Mouse (Mus musculus) cerebellum, adult 2 months (tissue): ENCODE measurements around the gene Dyrk3. TPM values are rescaled to one million over a fixed set of nuclear protein-coding genes. Genes with fewer than 3 reads are reported as not detected.
A peak's percentile ranks its signal among the peaks of the same experiment; 100 is the strongest.

ENCODE experiments used
- DNase-seq, 2 experiments: peaks; one replicate each; pipeline ENCODE4 v3.0.0; 2021
- H3K27ac ChIP-seq: fragments of 200-500 bp; 2 replicates; pipeline ENCODE4 v1.5.1; 2012; ENCODE audit warnings: low read length, control low read depth, inconsistent platforms; ENCODE audit not compliant: insufficient read depth
- H3K27me3 ChIP-seq: fragments of 200-500 bp; 2 replicates; pipeline ENCODE4 v1.6.1; 2012; ENCODE audit warnings: inconsistent platforms, mild to moderate bottlenecking, low read length, moderate library complexity; ENCODE audit not compliant: control insufficient read depth, insufficient read depth
- H3K4me1 ChIP-seq: fragments of 200-500 bp; 2 replicates; pipeline ENCODE4 v1.6.1; 2011; ENCODE audit warnings: low read length; ENCODE audit not compliant: control insufficient read depth, insufficient read depth
- H3K4me3 ChIP-seq: fragments of 200-500 bp; replicated peaks from 2 replicates; pipeline ENCODE3; 2011; ENCODE audit warnings: mild to moderate bottlenecking, low read depth, low read length, control low read depth; ENCODE audit not compliant: insufficient read depth
- CTCF ChIP-seq: fragments of 200-500 bp; IDR thresholded peaks from 2 replicates; pipeline ENCODE4 v1.5.1; 2011; ENCODE audit warnings: low read depth, mild to moderate bottlenecking, control low read depth, low read length, moderate library complexity, borderline replicate concordance; ENCODE audit not compliant: insufficient read depth
- POLR2A ChIP-seq: fragments of 200-500 bp; IDR thresholded peaks from 2 replicates; pipeline ENCODE4 v1.6.1; 2011; ENCODE audit warnings: low read length, control low read depth, borderline replicate concordance; ENCODE audit not compliant: insufficient read depth
- WGBS: fragments of 180-500 bp; shearing (Covaris S2); methylation state at CpG from one replicate; pipeline ENCODE4 v1.1.7; 2018; 5-methylcytosine and 5-hydroxymethylcytosine counted together
- polyA plus RNA-seq: library from polyadenylated mRNA; depleted of rRNA; stranded (reverse); fragments of >200 nt; gene quantifications from 2 replicates; pipeline ENCODE4 v1.2.3, GENCODE M21; 2012; rRNA removed

Dyrk3 gene
- polyA plus RNA-seq, 1 experiment, result 2.9 TPM

DNA sequence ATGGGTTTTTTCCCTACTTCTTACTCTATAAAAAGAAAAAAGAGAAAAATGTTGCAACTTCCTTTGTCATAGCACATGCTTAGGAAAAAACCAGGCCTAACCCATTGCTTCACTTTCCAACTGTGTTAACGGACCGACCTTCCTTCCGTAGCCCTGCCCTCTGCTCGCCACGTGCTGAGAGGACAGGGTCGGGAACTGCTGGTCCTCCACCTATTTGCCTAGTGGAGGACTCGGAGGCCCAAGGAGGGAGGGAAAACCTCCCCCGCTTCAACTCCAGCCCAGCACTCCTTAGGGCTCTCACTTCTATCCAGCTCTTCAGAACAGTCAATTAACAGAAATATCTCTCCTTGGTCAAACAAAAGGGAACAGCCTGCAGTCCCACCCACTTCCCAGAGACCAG lies 53.9 kb downstream of the Dyrk3 start:
- peaks cover 8% of the 10 kb centered on the region for H3K4me1 ChIP-seq
- H3K4me3 ChIP-seq, result no peak overlapping the region
- H3K27ac ChIP-seq, result no peak overlapping the region
- DNase-seq, result no peak
- TF ChIP-seq CTCF (no peak), POLR2A (no peak)
- no peaks in the 10 kb centered on the region; the same call in 1 of the 2 replicates for H3K27me3 ChIP-seq
- WGBS, result 72% methylated on average over 8 of the region's 8 CpGs

DNA sequence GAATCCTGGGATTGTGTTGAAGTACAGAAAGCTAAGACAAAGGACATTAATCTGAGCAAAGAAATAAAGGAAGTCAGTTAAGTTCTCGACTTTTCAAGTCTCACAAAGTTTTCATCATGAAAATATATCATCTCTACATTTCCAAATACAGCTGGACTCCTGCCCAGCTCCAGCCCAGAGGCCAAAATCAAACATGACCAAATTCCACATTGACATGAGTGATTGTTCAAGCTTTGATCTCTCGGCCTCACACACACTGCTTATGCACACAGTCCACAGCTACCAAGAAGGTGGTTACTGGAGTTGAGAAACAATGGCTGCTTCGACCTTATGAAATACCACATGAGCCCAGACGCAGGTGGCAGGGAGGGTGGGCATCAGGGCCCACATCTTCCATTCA lies 54.5 kb downstream of the Dyrk3 start:
- no peaks in the 10 kb centered on the region; the same call in 1 of the 2 replicates for H3K27me3 ChIP-seq
- TF ChIP-seq POLR2A (no peak), CTCF (no peak)
- no peak for DNase-seq
- H3K4me3 ChIP-seq, result no peak overlapping the region
- no peak overlapping the region for H3K27ac ChIP-seq
- 76% methylated on average over 4 of the region's 4 CpGs for WGBS
- H3K4me1 ChIP-seq, result peaks cover 13% of the 10 kb centered on the region

DNA sequence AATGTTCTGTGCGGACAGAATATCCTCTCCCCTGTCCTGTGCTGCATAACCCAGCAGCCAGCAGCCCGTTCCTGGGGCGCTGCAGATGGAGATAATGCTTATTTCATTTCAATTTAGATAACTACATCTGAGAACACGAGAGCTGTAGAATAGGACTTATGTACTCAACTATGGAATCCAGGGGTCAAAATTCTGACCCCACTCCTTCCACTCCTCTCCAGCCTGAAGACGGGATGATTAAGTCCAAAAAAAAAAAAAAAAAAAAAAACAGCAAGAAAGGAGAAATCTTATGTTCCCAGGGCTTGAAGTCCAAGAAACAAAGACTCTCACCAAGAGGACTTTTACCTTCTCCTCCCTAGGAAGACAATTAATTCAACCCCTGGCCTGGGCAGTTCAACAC lies 55.0 kb downstream of the Dyrk3 start:
- Histone ChIP-seq H3K4me3 (no peak overlapping the region), H3K27ac (no peak overlapping the region), H3K27me3 (no peaks in the 10 kb centered on the region; the same call in 1 of the 2 replicates), H3K4me1 (peaks cover 14% of the 10 kb centered on the region)
- 89% methylated on average over 5 of the region's 5 CpGs for WGBS
- no peak for DNase-seq
- TF ChIP-seq POLR2A (no peak), CTCF (no peak)

DNA sequence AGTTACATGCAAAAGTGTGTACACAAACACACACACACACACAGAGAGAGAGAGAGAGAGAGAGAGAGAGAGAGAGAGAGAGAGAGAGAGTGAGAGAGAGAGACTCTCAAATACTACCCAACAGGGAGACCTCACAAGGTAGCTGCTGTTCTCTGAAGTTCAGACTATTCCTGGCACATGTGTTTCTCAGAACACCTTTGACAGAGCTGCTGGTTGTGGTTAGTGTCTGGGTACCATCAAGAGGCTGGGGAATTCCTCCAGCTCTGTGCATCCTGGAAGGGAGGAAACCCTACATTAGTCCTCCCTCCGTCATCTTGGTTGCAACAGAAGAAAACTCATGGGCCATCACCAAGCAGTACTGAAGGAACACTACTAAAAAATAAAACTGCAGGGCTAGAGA lies 57.5 kb downstream of the Dyrk3 start:
- Histone ChIP-seq H3K27ac (no peak overlapping the region), H3K4me3 (no peak overlapping the region), H3K27me3 (no peaks in the 10 kb centered on the region; the same call in 1 of the 2 replicates), H3K4me1 (peaks cover 6% of the 10 kb centered on the region)
- TF ChIP-seq CTCF (no peak), POLR2A (no peak)
- 100% methylated on average over 1 of the region's 1 CpGs for WGBS
- DNase-seq, result no peak

DNA sequence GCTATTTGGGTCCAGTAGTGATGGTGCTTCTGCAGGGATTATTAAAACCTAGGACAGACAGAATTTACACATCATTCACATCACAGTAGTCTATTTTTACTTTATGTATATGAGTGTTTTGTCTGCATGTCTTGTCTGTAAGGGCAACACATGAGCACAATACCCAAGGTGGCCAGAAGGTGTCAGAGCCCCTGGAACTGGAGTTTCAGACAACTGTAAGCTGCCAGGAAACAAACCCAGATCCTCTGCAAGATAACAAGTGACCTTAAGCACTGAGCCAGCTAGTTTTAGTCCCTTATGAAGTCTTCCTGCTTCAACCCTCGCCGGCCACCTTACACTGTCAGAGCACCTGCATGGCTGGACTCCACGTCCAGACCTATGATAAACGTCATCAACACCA lies 58.4 kb downstream of the Dyrk3 start:
- TF ChIP-seq CTCF, result no peak
- no peak for TF ChIP-seq POLR2A
- DNase-seq, result no peak
- Histone ChIP-seq H3K27me3 (no peaks in the 10 kb centered on the region; the same call in 1 of the 2 replicates), H3K4me1 (peaks cover 6% of the 10 kb centered on the region), H3K4me3 (no peak overlapping the region), H3K27ac (no peak overlapping the region)
- WGBS, result 79% methylated on average over 4 of the region's 4 CpGs

DNA sequence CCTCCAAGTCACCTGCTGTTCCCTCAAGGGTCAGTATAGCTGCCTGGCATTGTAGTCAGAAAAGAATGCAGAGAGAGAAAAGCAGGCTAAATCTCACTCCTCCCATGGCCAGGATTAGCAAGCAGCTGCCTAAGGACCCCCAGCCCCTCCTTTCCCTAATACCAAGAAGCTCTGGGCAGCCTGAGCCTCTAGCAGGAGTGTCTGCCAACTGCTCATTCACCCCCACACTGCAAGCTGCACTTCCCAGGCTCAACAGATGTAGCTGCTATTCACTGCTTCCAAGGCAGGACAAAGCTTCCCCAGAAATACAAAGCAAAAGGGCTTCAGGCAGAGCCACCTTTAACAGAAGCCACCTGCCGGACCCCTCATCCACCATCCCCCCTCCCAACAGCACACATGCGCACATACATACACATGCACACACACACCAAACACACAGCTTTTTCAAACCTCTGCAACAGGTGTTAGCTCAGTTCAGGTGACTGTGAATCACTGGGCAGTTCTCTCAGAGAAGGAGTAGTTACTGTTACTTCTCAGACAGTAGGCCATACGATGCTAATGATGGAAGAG lies 59.3 kb downstream of the Dyrk3 start:
- TF ChIP-seq POLR2A, result no peak
- no peak for TF ChIP-seq CTCF

More for the DNA sequence above, 59.3 kb downstream of the Dyrk3 start:
- Histone ChIP-seq H3K4me1 (peaks cover 9% of the 10 kb centered on the region), H3K27me3 (no peaks in the 10 kb centered on the region; the same call in 1 of the 2 replicates), H3K27ac (no peak overlapping the region), H3K4me3 (no peak overlapping the region)
- peak in 1 of 2 experiments; percentile 42 for DNase-seq
- WGBS, result 31% methylated on average over 3 of the region's 3 CpGs

Other genes starting within 250 kb of the Dyrk3 start
- gene Il20, start 226.9 kb downstream of the Dyrk3 start, polyA plus RNA-seq, result not detected in 2 replicates
- 0.10 TPM in 1 of 2 replicates, not detected in the other for gene Il19, start 198.2 kb downstream of the Dyrk3 start, polyA plus RNA-seq
- not detected in 2 replicates for gene Il10, start 118.5 kb downstream of the Dyrk3 start, polyA plus RNA-seq
- gene Mapkapk2, start 40.5 kb downstream of the Dyrk3 start, polyA plus RNA-seq, result 34.0 and 35.8 TPM in 2 replicates
- 53.8 and 54.5 TPM in 2 replicates for gene Eif2d, start 14.8 kb upstream of the Dyrk3 start, polyA plus RNA-seq
- 18.3 and 20.9 TPM in 2 replicates for gene Rassf5, start 106.9 kb upstream of the Dyrk3 start, polyA plus RNA-seq
- gene Ikbke, start 141.3 kb upstream of the Dyrk3 start, polyA plus RNA-seq, result 1.5 and 1.8 TPM in 2 replicates